Mouse (Mus musculus): Measurements from ENCODE around the gene Gpc6. TPM values are rescaled to one million over a fixed set of nuclear protein-coding genes. Genes with fewer than 3 reads are reported as not detected.

Gpc6 gene
- polyA plus RNA-seq, 1 experiment from 2014 or later: 36.7 TPM

DNA sequence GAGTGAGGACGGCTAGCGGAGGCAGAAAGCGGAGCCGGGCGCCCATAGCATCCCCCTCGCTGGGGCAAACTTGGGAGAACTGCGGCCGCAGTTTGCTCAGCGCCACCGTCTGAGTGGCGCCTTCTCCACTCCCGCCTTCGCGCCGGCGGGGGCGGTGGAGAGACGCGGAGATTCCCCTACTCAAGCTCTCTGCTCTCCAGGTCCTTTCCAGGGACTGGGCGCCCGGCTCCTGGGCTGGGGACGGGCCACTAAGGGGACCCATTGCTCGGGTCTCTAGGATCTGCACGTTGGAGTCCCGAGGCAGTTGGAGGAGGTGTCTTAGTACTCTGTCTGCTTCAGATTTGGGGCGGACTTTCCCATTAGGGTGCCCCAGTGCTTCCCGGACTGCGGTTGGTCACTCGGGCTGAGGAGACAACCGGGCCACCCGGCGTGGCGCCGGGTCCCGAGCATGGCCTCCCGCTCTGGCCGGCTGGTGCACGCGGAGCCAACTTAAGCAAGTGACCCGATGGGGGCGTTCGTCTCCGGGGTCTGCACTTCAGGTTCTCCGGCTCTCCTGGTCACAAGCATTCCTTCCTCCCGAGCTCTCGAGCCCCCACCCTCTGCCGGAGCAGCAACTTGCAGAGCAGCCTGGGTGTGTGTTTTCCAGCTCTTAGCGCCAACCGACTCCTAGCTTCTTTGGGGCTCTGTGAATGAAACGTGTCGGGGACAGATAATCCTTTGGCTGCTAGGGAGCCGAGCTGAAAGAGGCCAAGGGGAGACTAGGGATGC lies 1.5 kb downstream of the Gpc6 start:
- H3K36me3 ChIP-seq (ENCODE audit: control insufficient read depth, insufficient read depth, low read length): no peaks in the 10 kb centered on the region
- H3K27me3 ChIP-seq (ENCODE audit: control insufficient read depth, insufficient read depth, low read length): no peaks in the 10 kb centered on the region
- H3K9me3 ChIP-seq (ENCODE audit: control insufficient read depth, low read length): no peaks in the 10 kb centered on the region
- H3K9ac ChIP-seq (ENCODE audit: low read length): peak overlapping the region; percentile 98
- H3K4me2 ChIP-seq (ENCODE audit: low read depth, low read length, severe bottlenecking): peak overlapping the region; percentile 74
- whole genome bisulfite sequencing: 1% methylated on average over 52 of the region's 52 CpGs
- H3K4me3 ChIP-seq (ENCODE audit: low read depth, low read length): peak overlapping the region; percentile 85
- peak; percentile 92 for DNase-seq (ENCODE audit: low spot score)
- peak; percentile 78 for ATAC-seq (replicated peaks; ENCODE audit: low FRiP score)
- H3K4me1 ChIP-seq (replicated peaks; ENCODE audit: control insufficient read depth, insufficient read depth, low read length): peaks cover 8% of the 10 kb centered on the region; the same call in 1 of the 2 replicates
- peak overlapping the region; percentile 95 for H3K27ac ChIP-seq (ENCODE audit: low read depth, low read length)

DNA sequence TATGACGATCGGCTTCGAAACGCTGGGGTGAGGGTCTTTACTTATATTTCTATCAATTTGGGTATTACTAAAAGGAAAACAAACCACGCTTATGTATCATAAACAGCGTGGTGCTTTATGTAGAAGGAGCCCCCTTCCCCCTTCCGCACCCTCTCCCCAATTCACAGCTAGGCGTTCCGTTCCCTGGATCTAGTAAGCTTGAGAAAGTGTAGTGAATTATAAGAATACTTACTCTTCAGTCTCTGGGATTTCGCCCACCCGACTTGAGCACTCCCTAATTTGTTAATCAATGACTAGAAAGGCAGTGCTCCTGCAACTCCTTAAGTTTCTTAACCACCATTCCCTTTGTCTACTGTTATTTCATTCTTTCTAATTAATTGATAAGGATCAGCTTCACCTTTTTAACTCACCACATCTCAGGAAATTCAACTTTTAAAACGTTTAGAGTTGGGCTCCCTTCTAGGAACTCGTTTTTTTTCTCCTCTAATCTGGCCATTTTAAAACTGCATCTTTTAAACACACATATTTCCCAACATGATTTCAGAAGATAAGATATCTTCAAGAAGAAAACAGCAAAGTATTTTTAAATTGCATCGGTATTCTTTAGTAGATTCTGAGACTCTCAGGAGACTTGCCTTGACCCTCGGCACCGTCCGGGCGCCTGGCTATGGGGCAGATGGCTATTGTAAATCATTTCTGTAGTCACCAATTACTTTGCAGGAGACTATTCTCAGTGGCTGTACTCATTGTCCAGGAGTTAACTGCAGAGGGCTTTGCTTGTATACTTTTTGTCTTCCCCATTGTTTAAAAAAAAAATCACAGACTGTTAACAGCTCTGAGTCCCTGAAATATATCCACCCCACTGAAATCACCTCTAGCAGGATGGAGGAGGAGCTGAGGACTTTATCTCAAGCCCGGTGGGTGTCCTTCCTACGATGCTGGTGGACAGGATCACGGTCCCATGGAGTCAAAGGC lies 2.5 kb downstream of the Gpc6 start:
- Histone ChIP-seq H3K27me3 (ENCODE audit: control insufficient read depth, insufficient read depth, low read length) (no peaks in the 10 kb centered on the region), H3K36me3 (ENCODE audit: control insufficient read depth, insufficient read depth, low read length) (no peaks in the 10 kb centered on the region), H3K4me2 (ENCODE audit: low read depth, low read length, severe bottlenecking) (peak overlapping the region; percentile 74), H3K4me1 (replicated peaks; ENCODE audit: control insufficient read depth, insufficient read depth, low read length) (peaks cover 8% of the 10 kb centered on the region; the same call in 1 of the 2 replicates), H3K4me3 (ENCODE audit: low read depth, low read length) (peak overlapping the region; percentile 85), H3K9ac (ENCODE audit: low read length) (peak overlapping the region; percentile 98), H3K27ac (ENCODE audit: low read depth, low read length) (peak overlapping the region; percentile 95), H3K9me3 (ENCODE audit: control insufficient read depth, low read length) (no peaks in the 10 kb centered on the region)
- ATAC-seq (replicated peaks; ENCODE audit: low FRiP score): no peak
- DNase-seq (ENCODE audit: low spot score): peak; percentile 56
- WGBS: under 1% methylated on average over 21 of the region's 21 CpGs

DNA sequence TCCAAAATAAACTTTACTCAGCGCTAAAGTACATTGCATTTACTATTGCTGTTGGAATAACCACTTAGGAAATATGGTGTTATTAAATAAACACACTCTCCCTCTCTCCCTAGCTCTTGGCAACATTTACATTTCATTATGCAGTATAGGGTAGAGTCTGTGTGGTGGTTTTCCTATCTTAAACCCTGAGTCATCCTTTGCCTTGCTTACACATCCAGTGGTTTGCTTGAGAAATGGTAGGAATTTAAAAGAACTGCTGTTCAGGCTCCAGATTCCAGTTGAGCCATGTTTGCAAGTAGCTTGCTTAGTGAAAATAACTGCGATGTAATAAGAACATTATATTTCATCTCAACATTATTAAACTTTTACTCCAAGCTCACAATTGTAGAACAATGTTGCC lies 3.3 kb downstream of the Gpc6 start:
- H3K9me3 ChIP-seq (ENCODE audit: control insufficient read depth, low read length): no peaks in the 10 kb centered on the region
- H3K4me1 ChIP-seq (replicated peaks; ENCODE audit: control insufficient read depth, insufficient read depth, low read length): peaks cover 8% of the 10 kb centered on the region; the same call in 1 of the 2 replicates
- ATAC-seq (replicated peaks; ENCODE audit: low FRiP score): no peak
- no peak overlapping the region for H3K27ac ChIP-seq (ENCODE audit: low read depth, low read length)
- no peaks in the 10 kb centered on the region for H3K27me3 ChIP-seq (ENCODE audit: control insufficient read depth, insufficient read depth, low read length)
- WGBS: 54% methylated on average over 2 of the region's 2 CpGs
- no peaks in the 10 kb centered on the region for H3K36me3 ChIP-seq (ENCODE audit: control insufficient read depth, insufficient read depth, low read length)
- peak overlapping the region; percentile 74 for H3K4me2 ChIP-seq (ENCODE audit: low read depth, low read length, severe bottlenecking)
- H3K9ac ChIP-seq (ENCODE audit: low read length): peak overlapping the region; percentile 98
- H3K4me3 ChIP-seq (ENCODE audit: low read depth, low read length): peak overlapping the region; percentile 85
- DNase-seq (ENCODE audit: low spot score): no peak

- WGBS: 57% methylated on average over 7 of the region's 7 CpGs
- peak overlapping the region; percentile 74; the same call in 1 of the 2 replicates for H3K4me2 ChIP-seq (ENCODE audit: low read depth, low read length, severe bottlenecking)
- H3K27me3 ChIP-seq (ENCODE audit: control insufficient read depth, insufficient read depth, low read length): no peaks in the 10 kb centered on the region
- peaks cover 8% of the 10 kb centered on the region; the same call in 1 of the 2 replicates for H3K4me1 ChIP-seq (replicated peaks; ENCODE audit: control insufficient read depth, insufficient read depth, low read length)
- no peaks in the 10 kb centered on the region for H3K9me3 ChIP-seq (ENCODE audit: control insufficient read depth, low read length)
- peak overlapping the region; percentile 98; the same call in 1 of the 2 replicates for H3K9ac ChIP-seq (ENCODE audit: low read length)
- H3K4me3 ChIP-seq (ENCODE audit: low read depth, low read length): peak overlapping the region; percentile 85
- H3K27ac ChIP-seq (ENCODE audit: low read depth, low read length): no peak overlapping the region
- ATAC-seq (replicated peaks; ENCODE audit: low FRiP score) (no peak), DNase-seq (ENCODE audit: low spot score) (no peak)
- H3K36me3 ChIP-seq (ENCODE audit: control insufficient read depth, insufficient read depth, low read length): no peaks in the 10 kb centered on the region
Measured at GRCm38 (mm10) chr14:116928796-116929529, 3.8 kb downstream of the Gpc6 start.

DNA sequence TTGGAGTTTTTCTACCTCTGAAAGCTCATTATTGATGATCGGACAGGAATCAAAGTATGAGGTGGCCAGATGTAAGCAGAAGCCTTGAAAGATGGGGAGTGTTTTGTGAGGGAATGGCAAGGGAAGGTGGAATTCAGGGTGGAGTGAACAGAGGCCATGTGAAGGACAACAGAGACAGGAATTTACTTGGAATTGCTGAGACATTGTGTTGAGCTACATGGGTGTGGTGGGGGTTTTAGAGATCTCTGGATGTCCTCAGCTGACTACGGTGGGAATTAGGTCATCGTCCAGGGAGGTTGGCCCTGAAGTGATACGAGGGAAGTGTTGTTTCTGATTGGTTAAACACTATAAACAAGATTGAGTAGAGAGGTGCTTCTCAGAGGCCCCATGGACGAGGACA lies 8.7 kb downstream of the Gpc6 start:
- H3K9ac ChIP-seq (ENCODE audit: low read length): no peak overlapping the region
- no peaks in the 10 kb centered on the region for H3K9me3 ChIP-seq (ENCODE audit: control insufficient read depth, low read length)
- H3K4me1 ChIP-seq (replicated peaks; ENCODE audit: control insufficient read depth, insufficient read depth, low read length): peaks cover 3% of the 10 kb centered on the region; the same call in 1 of the 2 replicates
- DNase-seq (ENCODE audit: low spot score): no peak
- H3K4me3 ChIP-seq (ENCODE audit: low read depth, low read length): no peak overlapping the region
- H3K4me2 ChIP-seq (ENCODE audit: low read depth, low read length, severe bottlenecking): no peak overlapping the region
- no peak overlapping the region for H3K27ac ChIP-seq (ENCODE audit: low read depth, low read length)
- H3K36me3 ChIP-seq (ENCODE audit: control insufficient read depth, insufficient read depth, low read length): no peaks in the 10 kb centered on the region
- 86% methylated on average over 5 of the region's 5 CpGs for WGBS
- ATAC-seq (replicated peaks; ENCODE audit: low FRiP score): no peak
- no peaks in the 10 kb centered on the region for H3K27me3 ChIP-seq (ENCODE audit: control insufficient read depth, insufficient read depth, low read length)

DNA sequence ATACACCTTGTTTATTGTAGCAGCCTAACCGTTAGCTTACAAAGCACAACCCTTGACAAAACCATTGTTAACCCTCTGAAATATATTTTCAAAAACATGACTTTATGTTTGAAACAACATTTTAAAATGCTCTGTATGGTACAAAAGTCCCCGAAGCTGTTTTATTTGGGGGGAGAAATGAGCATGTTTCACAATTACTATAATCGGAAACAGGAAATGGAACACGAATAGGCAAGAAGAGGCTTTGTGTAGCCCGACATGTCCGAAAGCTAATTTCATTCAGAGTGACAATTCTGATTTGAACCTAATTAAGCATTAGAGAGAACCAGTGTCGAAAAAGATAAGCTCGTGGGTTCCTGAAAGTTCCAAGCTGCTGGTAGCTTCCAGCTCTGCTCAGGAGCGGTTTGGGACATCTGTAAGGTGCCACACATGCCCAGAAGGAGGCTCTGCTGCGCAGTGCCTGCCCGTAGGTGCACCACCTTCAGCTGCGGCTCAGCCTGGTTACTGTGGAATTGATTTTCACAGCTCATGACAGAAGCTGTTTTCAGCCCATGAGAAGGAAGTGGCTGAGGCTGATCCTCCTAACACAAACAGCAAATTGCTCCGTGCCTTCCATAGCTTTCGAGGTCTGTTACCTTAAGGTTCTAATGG lies 12.9 kb downstream of the Gpc6 start:
- H3K27ac ChIP-seq (ENCODE audit: low read depth, low read length): no peak overlapping the region
- no peaks in the 10 kb centered on the region for H3K4me1 ChIP-seq (replicated peaks; ENCODE audit: control insufficient read depth, insufficient read depth, low read length)
- H3K4me3 ChIP-seq (ENCODE audit: low read depth, low read length): no peak overlapping the region
- H3K9ac ChIP-seq (ENCODE audit: low read length): no peak overlapping the region
- no peaks in the 10 kb centered on the region for H3K36me3 ChIP-seq (ENCODE audit: control insufficient read depth, insufficient read depth, low read length)
- WGBS: 77% methylated on average over 14 of the region's 14 CpGs
- H3K9me3 ChIP-seq (ENCODE audit: control insufficient read depth, low read length): no peaks in the 10 kb centered on the region
- H3K27me3 ChIP-seq (ENCODE audit: control insufficient read depth, insufficient read depth, low read length): no peaks in the 10 kb centered on the region
- no peak overlapping the region for H3K4me2 ChIP-seq (ENCODE audit: low read depth, low read length, severe bottlenecking)
- DNase-seq (ENCODE audit: low spot score) (no peak), ATAC-seq (replicated peaks; ENCODE audit: low FRiP score) (no peak)

- no peaks in the 10 kb centered on the region for H3K4me1 ChIP-seq (replicated peaks; ENCODE audit: control insufficient read depth, insufficient read depth, low read length)
- DNase-seq (ENCODE audit: low spot score) (no peak), ATAC-seq (replicated peaks; ENCODE audit: low FRiP score) (no peak)
- no peak overlapping the region for H3K4me2 ChIP-seq (ENCODE audit: low read depth, low read length, severe bottlenecking)
- WGBS: 92% methylated on average over 9 of the region's 9 CpGs
- H3K36me3 ChIP-seq (ENCODE audit: control insufficient read depth, insufficient read depth, low read length): no peaks in the 10 kb centered on the region
- no peaks in the 10 kb centered on the region; the same call in 1 of the 2 replicates for H3K9me3 ChIP-seq (ENCODE audit: control insufficient read depth, low read length)
- no peaks in the 10 kb centered on the region for H3K27me3 ChIP-seq (ENCODE audit: control insufficient read depth, insufficient read depth, low read length)
- no peak overlapping the region for H3K27ac ChIP-seq (ENCODE audit: low read depth, low read length)
- no peak overlapping the region for H3K4me3 ChIP-seq (ENCODE audit: low read depth, low read length)
- H3K9ac ChIP-seq (ENCODE audit: low read length): no peak overlapping the region
Measured at GRCm38 (mm10) chr14:116938735-116939134, 13.6 kb downstream of the Gpc6 start.

All from forebrain, embryonic 11.5 days (tissue).